Mouse (Mus musculus) brain, adult 10 weeks (tissue): ENCODE measurements around the gene Olfr248. TPM values are rescaled to one million over a fixed set of nuclear protein-coding genes. Genes with fewer than 3 reads are reported as not detected.

Experiments used
- polyA plus RNA-seq: library from polyadenylated mRNA; stranded (reverse); fragments of 350-450 nt; fragmentation: Illumina TruSeq; extraction: RNeasy Lipid Tissue Mini Kit (QIAGEN cat#74804); gene quantifications from one replicate; pipeline ENCODE4 v1.2.3, GENCODE M21; 2015; ENCODE audit warnings: low read depth, low replicate concordance

The Olfr248 gene
- polyA plus RNA-seq, result not detected

GRCm38 (mm10) chr1:174390746-174391145 lies at the start of gene Olfr248:
TSS of gene Olfr248 (plus strand) at chr1:174391046.

GRCm38 (mm10) chr1:174364882-174365451 lies 25.9 kb upstream of the Olfr248 start, which contains the start of gene Olfr417:
TSS of gene Olfr417 (plus strand) at chr1:174365122.

GRCm38 (mm10) chr1:174423764-174424163 lies 32.9 kb downstream of the Olfr248 start, which contains the start of gene Olfr414:
TSS of gene Olfr414 (plus strand) at chr1:174424064.

Other genes with a start within 250 kb of the Olfr248 start
- gene Olfr420, start 235.4 kb upstream of the Olfr248 start, polyA plus RNA-seq, result not detected
- gene Spta1, start 218.3 kb upstream of the Olfr248 start, polyA plus RNA-seq, result not detected
- gene Olfr419, start 139.0 kb upstream of the Olfr248 start, polyA plus RNA-seq, result not detected
- gene Mptx1, start 60.5 kb upstream of the Olfr248 start, polyA plus RNA-seq, result not detected
- gene Olfr417, start 25.9 kb upstream of the Olfr248 start, polyA plus RNA-seq, result not detected
- not detected for gene Olfr414, start 33.0 kb downstream of the Olfr248 start, polyA plus RNA-seq
- not detected for gene Olfr220, start 51.0 kb downstream of the Olfr248 start, polyA plus RNA-seq
- 28.1 TPM for gene Fmn2, start 110.8 kb downstream of the Olfr248 start, polyA plus RNA-seq